Mouse (Mus musculus) stomach, embryonic 15.5 days (tissue): Measurements from ENCODE around the gene Cox6b2. TPM values are rescaled to one million over a fixed set of nuclear protein-coding genes. Genes with fewer than 3 reads are reported as not detected.
"Not testable (repeated sequence)": the region's sequence is repeated elsewhere in the genome, so short reads cannot be mapped to it uniquely, and the experiment has no call there.

Experiments
- ATAC-seq: fragments of 200-750 bp; cut with Nextera tagmentation; 2 replicates; pipeline ENCODE4 v1.8.0; 2017; ENCODE audit warnings: low read depth, moderate number of reproducible peaks, moderate TSS enrichment; ENCODE audit not compliant: insufficient read depth, low FRiP score
- H3K27ac ChIP-seq: fragments of 300-500 bp; sonication (generic); 2 replicates; pipeline ENCODE4 v1.5.1; 2015; ENCODE audit warnings: mild to moderate bottlenecking, inconsistent platforms
- H3K27me3 ChIP-seq: fragments of 300-500 bp; sonication (generic); replicated peaks from 2 replicates; pipeline ENCODE4 v1.6.1; 2015; ENCODE audit warnings: inconsistent platforms
- H3K36me3 ChIP-seq: fragments of 300-500 bp; sonication (generic); 2 replicates; pipeline ENCODE4 v1.6.1; 2015; ENCODE audit warnings: inconsistent platforms
- H3K4me1 ChIP-seq: fragments of 300-500 bp; sonication (generic); 2 replicates; pipeline ENCODE4 v1.6.1; 2015; ENCODE audit warnings: inconsistent platforms
- H3K4me2 ChIP-seq: fragments of 300-500 bp; sonication (generic); 2 replicates; pipeline ENCODE4 v1.6.1; 2015; ENCODE audit warnings: mild to moderate bottlenecking, inconsistent platforms
- H3K4me3 ChIP-seq: fragments of 300-500 bp; sonication (generic); replicated peaks from 2 replicates; pipeline ENCODE4 v1.5.1; 2015; ENCODE audit warnings: inconsistent platforms
- H3K9ac ChIP-seq: fragments of 300-500 bp; sonication (generic); 2 replicates; pipeline ENCODE4 v1.6.1; 2015; ENCODE audit warnings: inconsistent platforms
- H3K9me3 ChIP-seq: fragments of 300-500 bp; sonication (generic); 2 replicates; pipeline ENCODE4 v1.6.1; 2016; ENCODE audit warnings: inconsistent platforms
- WGBS: fragments of 180-500 bp; shearing (Covaris S2); methylation state at CpG from one replicate; pipeline ENCODE4 v1.1.7; 2015; 5-methylcytosine and 5-hydroxymethylcytosine counted together
- polyA plus RNA-seq: library from polyadenylated mRNA; unstranded; fragments of >200 nt; fragmentation: Nextera tagmentation; extraction: Ambion mirVana; gene quantifications from 2 replicates; pipeline ENCODE4 v1.2.1, GENCODE M21; 2015

Cox6b2 gene
- 66.3 and 70.7 TPM in 2 replicates for polyA plus RNA-seq

- ATAC-seq: peak; percentile 91
- Histone ChIP-seq H3K4me3 (peak within 1 kb of the TSS; percentile 52), H3K4me1 (peaks cover 18% of the 10 kb centered on the region), H3K36me3 (no peaks in the 10 kb centered on the region), H3K4me2 (peak within 1 kb of the TSS; percentile 76), H3K27me3 (no peaks in the 10 kb centered on the region), H3K27ac (peak within 1 kb of the TSS; percentile 81), H3K9me3 (no peaks in the 10 kb centered on the region), H3K9ac (peak within 1 kb of the TSS; percentile 27; the same call in 1 of the 2 replicates)
- 4% methylated on average over 24 of the region's 24 CpGs for WGBS
Measured at GRCm38 (mm10) chr7:4752821-4753570, at the start of gene Cox6b2. Gene Cox6b2 (minus strand): TSS chr7:4753094.

- no peak overlapping the region for H3K4me3 ChIP-seq
- H3K27me3 ChIP-seq: no peaks in the 10 kb centered on the region
- H3K4me2 ChIP-seq: no peak overlapping the region
- ATAC-seq: no peak
- peaks cover 13% of the 10 kb centered on the region for H3K36me3 ChIP-seq
- no peak overlapping the region for H3K9ac ChIP-seq
- no peaks in the 10 kb centered on the region for H3K9me3 ChIP-seq
- H3K4me1 ChIP-seq: no peaks in the 10 kb centered on the region
- no peak overlapping the region for H3K27ac ChIP-seq
Measured at GRCm38 (mm10) chr7:4802247-4802646, 49.4 kb upstream of the Cox6b2 start.

- Histone ChIP-seq H3K27ac (no peak overlapping the region), H3K4me2 (no peak overlapping the region), H3K27me3 (no peaks in the 10 kb centered on the region), H3K4me1 (peaks cover 13% of the 10 kb centered on the region; the same call in 1 of the 2 replicates), H3K9me3 (no peaks in the 10 kb centered on the region), H3K9ac (no peak overlapping the region), H3K36me3 (peaks cover 27% of the 10 kb centered on the region), H3K4me3 (no peak overlapping the region)
- WGBS: 72% methylated on average over 7 of the region's 7 CpGs
- ATAC-seq: no peak
Measured at GRCm38 (mm10) chr7:4795767-4796433, 43.0 kb upstream of the Cox6b2 start.

- peaks cover 13% of the 10 kb centered on the region; the same call in 1 of the 2 replicates for H3K4me1 ChIP-seq
- no peaks in the 10 kb centered on the region for H3K9me3 ChIP-seq
- WGBS: 69% methylated on average over 3 of the region's 3 CpGs
- H3K9ac ChIP-seq: no peak overlapping the region
- no peak overlapping the region for H3K27ac ChIP-seq
- no peak for ATAC-seq
- H3K4me2 ChIP-seq: peak overlapping the region; percentile 71
- H3K4me3 ChIP-seq: no peak overlapping the region
- no peaks in the 10 kb centered on the region for H3K27me3 ChIP-seq
- peaks cover 27% of the 10 kb centered on the region for H3K36me3 ChIP-seq
Measured at GRCm38 (mm10) chr7:4794631-4795168, 41.8 kb upstream of the Cox6b2 start.

GRCm38 (mm10) chr7:4793674-4794073 lies 40.8 kb upstream of the Cox6b2 start:
- no peaks in the 10 kb centered on the region for H3K27me3 ChIP-seq
- H3K9ac ChIP-seq: peak overlapping the region; percentile 99
- H3K27ac ChIP-seq: 0 out of 2 replicates have a peak overlapping the region, but pooled peaks have one; percentile 88
- H3K9me3 ChIP-seq: no peaks in the 10 kb centered on the region
- peak overlapping the region; percentile 84 for H3K4me3 ChIP-seq
- no peak for ATAC-seq
- H3K4me1 ChIP-seq: peaks cover 13% of the 10 kb centered on the region; the same call in 1 of the 2 replicates
- H3K4me2 ChIP-seq: peak overlapping the region; percentile 71
- peaks cover 26% of the 10 kb centered on the region for H3K36me3 ChIP-seq
- 35% methylated on average over 4 of the region's 4 CpGs for WGBS

GRCm38 (mm10) chr7:4793248-4793647 lies 40.4 kb upstream of the Cox6b2 start:
- H3K4me3 ChIP-seq: peak overlapping the region; percentile 84
- peak overlapping the region; percentile 71 for H3K4me2 ChIP-seq
- not testable (repeated sequence) for H3K9me3 ChIP-seq, H3K27me3 ChIP-seq, ATAC-seq
- peak overlapping the region; percentile 88 for H3K27ac ChIP-seq
- WGBS: under 1% methylated on average over 31 of the region's 31 CpGs
- H3K36me3 ChIP-seq: peaks cover 23% of the 10 kb centered on the region
- peaks cover 13% of the 10 kb centered on the region; the same call in 1 of the 2 replicates for H3K4me1 ChIP-seq
- H3K9ac ChIP-seq: peak overlapping the region; percentile 99

GRCm38 (mm10) chr7:4792278-4793212 lies 39.7 kb upstream of the Cox6b2 start, which contains the start of gene Rpl28:
Gene Rpl28 (plus strand): TSS chr7:4792874.
- Histone ChIP-seq H3K4me3 (peak within 1 kb of the TSS; percentile 84), H3K27ac (peak within 1 kb of the TSS; percentile 97), H3K9me3 (no peaks in the 10 kb centered on the region), H3K36me3 (peaks cover 23% of the 10 kb centered on the region), H3K9ac (peak within 1 kb of the TSS; percentile 99), H3K27me3 (no peaks in the 10 kb centered on the region), H3K4me2 (peak within 1 kb of the TSS; percentile 71), H3K4me1 (peaks cover 13% of the 10 kb centered on the region; the same call in 1 of the 2 replicates)
- under 1% methylated on average over 54 of the region's 54 CpGs for WGBS
- ATAC-seq: peak; percentile 95

GRCm38 (mm10) chr7:4789436-4789935 lies 36.6 kb upstream of the Cox6b2 start, which contains the start of gene Tmem238:
Gene Tmem238 (minus strand): TSS chr7:4789656.
- Histone ChIP-seq H3K4me2 (peak within 1 kb of the TSS; percentile 94), H3K27me3 (no peaks in the 10 kb centered on the region), H3K9me3 (no peaks in the 10 kb centered on the region), H3K4me3 (peak within 1 kb of the TSS; percentile 62), H3K36me3 (peaks cover 1% of the 10 kb centered on the region; the same call in 1 of the 2 replicates), H3K9ac (peak within 1 kb of the TSS; percentile 80), H3K27ac (peak within 1 kb of the TSS; percentile 83), H3K4me1 (peaks cover 9% of the 10 kb centered on the region; the same call in 1 of the 2 replicates)
- ATAC-seq: peak; percentile 44
- 10% methylated on average over 40 of the region's 40 CpGs for WGBS

- WGBS: 2% methylated on average over 63 of the region's 64 CpGs
Measured at GRCm38 (mm10) chr7:4788499-4789435, 35.9 kb upstream of the Cox6b2 start.

GRCm38 (mm10) chr7:4783667-4784268 lies 30.9 kb upstream of the Cox6b2 start:
- H3K4me3 ChIP-seq: no peak overlapping the region
- peaks cover 13% of the 10 kb centered on the region; the same call in 1 of the 2 replicates for H3K4me1 ChIP-seq
- H3K27ac ChIP-seq: no peak overlapping the region
- H3K36me3 ChIP-seq: 0 out of 2 replicates have a peak, but pooled peaks cover 3% of the 10 kb centered on the region
- H3K4me2 ChIP-seq: no peak overlapping the region
- peaks cover 10% of the 10 kb centered on the region for H3K27me3 ChIP-seq
- no peak overlapping the region for H3K9ac ChIP-seq
- WGBS: 80% methylated on average over 14 of the region's 14 CpGs
- H3K9me3 ChIP-seq: no peaks in the 10 kb centered on the region
- ATAC-seq: peak; percentile 6; the same call in 1 of the 2 replicates

More at GRCm38 (mm10) chr7:4788499-4789435, 35.9 kb upstream of the Cox6b2 start:
- Histone ChIP-seq H3K9me3 (no peaks in the 10 kb centered on the region), H3K4me3 (peak overlapping the region; percentile 62), H3K36me3 (0 out of 2 replicates have a peak, but pooled peaks cover 3% of the 10 kb centered on the region), H3K4me1 (peaks cover 2% of the 10 kb centered on the region; the same call in 1 of the 2 replicates), H3K27ac (peak overlapping the region; percentile 83), H3K4me2 (peak overlapping the region; percentile 94), H3K9ac (peak overlapping the region; percentile 80), H3K27me3 (no peaks in the 10 kb centered on the region)
- peak; percentile 19 for ATAC-seq
